Mouse (Mus musculus): ENCODE measurements at regions not wholly inside any gene's neighbourhood (a gene's known extent, or its start where the extent isn't known, plus 50 kb on each side); places are given as distances from the start of the nearest gene placed in this dataset.

DNA sequence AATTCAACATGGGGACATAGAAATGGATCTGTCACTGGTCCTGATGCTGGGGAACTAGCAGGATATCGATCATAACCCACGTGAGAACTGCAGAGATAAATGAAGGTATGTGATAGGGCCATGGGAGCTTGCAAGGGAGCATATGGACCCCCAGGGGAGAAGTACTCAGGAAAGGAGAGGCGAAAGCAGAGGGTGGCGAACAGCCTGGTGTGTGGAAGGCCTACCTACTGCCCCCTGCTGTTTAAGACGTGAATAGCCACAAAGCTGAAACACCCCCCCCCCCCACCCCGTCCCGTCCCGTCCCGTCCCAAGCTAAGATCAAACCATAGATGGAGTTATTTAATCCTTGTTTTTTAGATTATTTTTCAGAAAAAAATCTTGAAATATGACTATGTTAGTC lies 50.9 kb upstream of the Cplx2 start:
- Histone ChIP-seq H3K9me3 (no peaks in the 10 kb centered on the region), H3K9ac (no peak overlapping the region), H3K4me2 (no peak overlapping the region), H3K4me3 (replicated peaks) (no peak overlapping the region), H3K27me3 (replicated peaks) (no peaks in the 10 kb centered on the region), H3K27ac (no peak overlapping the region), H3K4me1 (no peaks in the 10 kb centered on the region), H3K36me3 (no peaks in the 10 kb centered on the region)
- WGBS = 60% methylated on average over 9 of the region's 9 CpGs
- ATAC-seq (ENCODE audit: insufficient read depth, low FRiP score, low read depth) = no peak

DNA sequence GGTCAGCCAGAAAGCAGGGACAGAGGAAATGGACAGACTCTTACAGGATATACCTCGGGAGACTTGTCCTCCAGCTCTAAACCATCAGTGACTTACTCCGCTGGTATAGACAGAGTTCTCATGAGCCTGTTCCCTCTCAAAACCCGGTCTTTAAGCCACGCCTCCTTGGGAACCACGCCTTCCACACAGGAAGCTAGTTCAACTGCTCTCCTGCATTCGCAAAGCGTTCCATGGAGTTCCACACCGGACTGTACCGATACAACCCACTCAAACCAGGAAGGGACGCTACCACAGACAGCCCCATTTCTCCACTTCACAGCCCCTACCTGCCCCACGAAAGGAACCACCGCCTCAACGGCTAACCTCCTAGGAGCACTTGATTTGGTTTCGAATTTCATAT lies 50.1 kb upstream of the Cplx2 start:
- Histone ChIP-seq H3K36me3 (no peaks in the 10 kb centered on the region), H3K9ac (no peak overlapping the region), H3K27me3 (replicated peaks) (no peaks in the 10 kb centered on the region), H3K4me3 (replicated peaks) (no peak overlapping the region), H3K27ac (no peak overlapping the region), H3K4me1 (no peaks in the 10 kb centered on the region), H3K9me3 (no peaks in the 10 kb centered on the region), H3K4me2 (no peak overlapping the region)
- 70% methylated on average over 14 of the region's 14 CpGs for WGBS
- ATAC-seq (ENCODE audit: insufficient read depth, low FRiP score, low read depth) = no peak
